Mouse (Mus musculus): ENCODE measurements at regions not wholly inside any gene's neighbourhood (a gene's known extent, or its start where the extent isn't known, plus 50 kb on each side); places are given as distances from the start of the nearest gene placed in this dataset.

- Histone ChIP-seq H3K9ac (replicated peaks; ENCODE audit: low read length) (no peak overlapping the region), H3K4me3 (ENCODE audit: low read length) (no peak overlapping the region), H3K4me1 (ENCODE audit: insufficient read depth, low read length) (peaks cover 8% of the 10 kb centered on the region; the same call in 1 of the 2 replicates), H3K4me2 (ENCODE audit: low read depth, low read length) (no peak overlapping the region), H3K9me3 (ENCODE audit: low read length) (no peaks in the 10 kb centered on the region), H3K27ac (no peak overlapping the region), H3K36me3 (ENCODE audit: insufficient read depth, low read length) (no peaks in the 10 kb centered on the region), H3K27me3 (ENCODE audit: insufficient read depth, low read length) (no peaks in the 10 kb centered on the region)
- DNase-seq (ENCODE audit: low spot score) (peak; percentile 58), ATAC-seq (0 out of 2 replicates have a peak, but pooled peaks have one; percentile 27)
- WGBS: 27% methylated on average over 2 of the region's 2 CpGs
- no peak for TF ChIP-seq CTCF (IDR thresholded peaks at IDR 0.05; ENCODE audit: low read depth)
Observed at GRCm38 (mm10) chr5:28689651-28690050, 222.6 kb upstream of the Shh start.

GRCm38 (mm10) chr5:28689136-28689535 is 222.1 kb upstream of the Shh start:
- Histone ChIP-seq H3K4me1 (ENCODE audit: insufficient read depth, low read length) (peaks cover 8% of the 10 kb centered on the region; the same call in 1 of the 2 replicates), H3K36me3 (ENCODE audit: insufficient read depth, low read length) (no peaks in the 10 kb centered on the region), H3K4me2 (ENCODE audit: low read depth, low read length) (no peak overlapping the region), H3K9ac (replicated peaks; ENCODE audit: low read length) (no peak overlapping the region), H3K27ac (no peak overlapping the region), H3K27me3 (ENCODE audit: insufficient read depth, low read length) (no peaks in the 10 kb centered on the region), H3K4me3 (ENCODE audit: low read length) (no peak overlapping the region), H3K9me3 (ENCODE audit: low read length) (no peaks in the 10 kb centered on the region)
- ATAC-seq (no peak), DNase-seq (ENCODE audit: low spot score) (no peak)
- TF ChIP-seq CTCF (IDR thresholded peaks at IDR 0.05; ENCODE audit: low read depth): no peak
- WGBS: 77% methylated on average over 3 of the region's 3 CpGs

GRCm38 (mm10) chr5:28682821-28683220 is 215.8 kb upstream of the Shh start:
- Histone ChIP-seq H3K9ac (replicated peaks; ENCODE audit: low read length) (no peak overlapping the region), H3K4me2 (ENCODE audit: low read depth, low read length) (no peak overlapping the region), H3K27ac (no peak overlapping the region), H3K4me3 (ENCODE audit: low read length) (no peak overlapping the region), H3K9me3 (ENCODE audit: low read length) (no peaks in the 10 kb centered on the region), H3K27me3 (ENCODE audit: insufficient read depth, low read length) (no peaks in the 10 kb centered on the region), H3K36me3 (ENCODE audit: insufficient read depth, low read length) (no peaks in the 10 kb centered on the region), H3K4me1 (ENCODE audit: insufficient read depth, low read length) (peaks cover 13% of the 10 kb centered on the region)
- DNase-seq (ENCODE audit: low spot score) (no peak), ATAC-seq (no peak)
- no peak for TF ChIP-seq CTCF (IDR thresholded peaks at IDR 0.05; ENCODE audit: low read depth)
- 80% methylated on average over 6 of the region's 6 CpGs for WGBS

- DNase-seq (ENCODE audit: low spot score): no peak
- no peak for ATAC-seq
- Histone ChIP-seq H3K4me3 (ENCODE audit: low read length) (no peak overlapping the region), H3K4me1 (ENCODE audit: insufficient read depth, low read length) (peaks cover 13% of the 10 kb centered on the region), H3K4me2 (ENCODE audit: low read depth, low read length) (no peak overlapping the region), H3K36me3 (ENCODE audit: insufficient read depth, low read length) (no peaks in the 10 kb centered on the region), H3K27ac (no peak overlapping the region), H3K9me3 (ENCODE audit: low read length) (no peaks in the 10 kb centered on the region), H3K27me3 (ENCODE audit: insufficient read depth, low read length) (no peaks in the 10 kb centered on the region), H3K9ac (replicated peaks; ENCODE audit: low read length) (no peak overlapping the region)
- WGBS: 84% methylated on average over 1 of the region's 1 CpGs
- TF ChIP-seq CTCF (IDR thresholded peaks at IDR 0.05; ENCODE audit: low read depth): no peak
Observed at GRCm38 (mm10) chr5:28680311-28680710, 213.3 kb upstream of the Shh start.

GRCm38 (mm10) chr5:28679761-28680160 is 212.7 kb upstream of the Shh start:
- no peak overlapping the region for H3K4me2 ChIP-seq (ENCODE audit: low read depth, low read length)
- ATAC-seq: peak; percentile 91

GRCm38 (mm10) chr5:28630186-28630585 is 163.1 kb upstream of the Shh start:
- no peak overlapping the region for H3K4me3 ChIP-seq (ENCODE audit: low read length)
- no peak overlapping the region for H3K4me2 ChIP-seq (ENCODE audit: low read depth, low read length)
- no peak for TF ChIP-seq CTCF (IDR thresholded peaks at IDR 0.05; ENCODE audit: low read depth)
- no peak for ATAC-seq
- no peak overlapping the region for H3K27ac ChIP-seq
- 85% methylated on average over 4 of the region's 4 CpGs for WGBS
- H3K27me3 ChIP-seq (ENCODE audit: insufficient read depth, low read length): no peaks in the 10 kb centered on the region
- H3K9ac ChIP-seq (replicated peaks; ENCODE audit: low read length): no peak overlapping the region
- H3K9me3 ChIP-seq (ENCODE audit: low read length): no peaks in the 10 kb centered on the region
- H3K4me1 ChIP-seq (ENCODE audit: insufficient read depth, low read length): no peaks in the 10 kb centered on the region
- DNase-seq (ENCODE audit: low spot score): no peak
- no peaks in the 10 kb centered on the region for H3K36me3 ChIP-seq (ENCODE audit: insufficient read depth, low read length)

More at GRCm38 (mm10) chr5:28679761-28680160, 212.7 kb upstream of the Shh start:
- peaks cover 13% of the 10 kb centered on the region for H3K4me1 ChIP-seq (ENCODE audit: insufficient read depth, low read length)
- no peak overlapping the region for H3K27ac ChIP-seq
- H3K36me3 ChIP-seq (ENCODE audit: insufficient read depth, low read length): no peaks in the 10 kb centered on the region
- H3K27me3 ChIP-seq (ENCODE audit: insufficient read depth, low read length): no peaks in the 10 kb centered on the region
- no peak overlapping the region for H3K9ac ChIP-seq (replicated peaks; ENCODE audit: low read length)
- no peak for TF ChIP-seq CTCF (IDR thresholded peaks at IDR 0.05; ENCODE audit: low read depth)
- DNase-seq (ENCODE audit: low spot score): peak; percentile 76
- no peaks in the 10 kb centered on the region for H3K9me3 ChIP-seq (ENCODE audit: low read length)
- H3K4me3 ChIP-seq (ENCODE audit: low read length): no peak overlapping the region
- 37% methylated on average over 1 of the region's 1 CpGs for WGBS

GRCm38 (mm10) chr5:28611885-28612284 is 144.8 kb upstream of the Shh start:
- ATAC-seq: peak; percentile 70
- Histone ChIP-seq H3K27ac (no peak overlapping the region), H3K36me3 (ENCODE audit: insufficient read depth, low read length) (no peaks in the 10 kb centered on the region), H3K9me3 (ENCODE audit: low read length) (no peaks in the 10 kb centered on the region), H3K4me2 (ENCODE audit: low read depth, low read length) (no peak overlapping the region), H3K4me3 (ENCODE audit: low read length) (no peak overlapping the region), H3K27me3 (ENCODE audit: insufficient read depth, low read length) (no peaks in the 10 kb centered on the region), H3K9ac (replicated peaks; ENCODE audit: low read length) (no peak overlapping the region), H3K4me1 (ENCODE audit: insufficient read depth, low read length) (no peaks in the 10 kb centered on the region)
- 44% methylated on average over 3 of the region's 3 CpGs for WGBS
- no peak for TF ChIP-seq CTCF (IDR thresholded peaks at IDR 0.05; ENCODE audit: low read depth)
- peak; percentile 69 for DNase-seq (ENCODE audit: low spot score)

Measured in hindbrain, postnatal 0 days (tissue).